Comparison of ENCODE assay signal across 22 mouse cellular contexts in the genomic region with DNA sequence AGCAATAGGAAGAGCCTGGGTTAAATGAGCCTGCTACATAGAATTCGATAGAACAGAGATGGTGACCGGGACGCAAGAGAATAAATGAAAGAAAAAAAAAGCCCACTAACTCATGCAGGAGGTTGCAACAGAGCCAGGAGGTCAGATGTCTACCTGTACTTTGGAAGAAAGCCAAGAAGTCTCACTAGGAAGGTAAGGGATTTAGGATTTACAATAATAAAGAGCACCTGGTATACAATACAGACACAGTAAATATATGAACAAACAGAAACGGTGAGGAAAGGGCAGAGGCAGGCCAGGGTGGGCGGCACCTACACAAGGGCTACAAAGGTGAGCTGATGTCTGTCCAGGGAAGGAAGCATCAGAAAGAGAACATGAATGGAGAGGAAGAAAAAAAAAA. TPM values are rescaled to one million over a fixed set of nuclear protein-coding genes. Genes with fewer than 3 reads are reported as not detected.
"Had no signal": no experiment of that assay in that cellular context is flagged by ENCODE, and none has a peak within 500 bp of the region (broad histone marks: within the 10 kb centered on the region; RNA-seq: fewer than 3 reads in every experiment).

No protein-coding gene starts in this region.

- ATAC-seq: midbrain, embryonic 13.5 days; midbrain, embryonic 15.5 days had no signal

- H3K9me3 ChIP-seq: liver, embryonic 15.5 days; lung, embryonic 15.5 days; megakaryocyte, embryonic 14.5 days; midbrain, embryonic 13.5 days; midbrain, embryonic 15.5 days; neural tube, embryonic 12.5 days; stomach, embryonic 15.5 days had no signal

- H3K4me1 ChIP-seq: liver, embryonic 15.5 days; lung, embryonic 15.5 days; megakaryocyte, embryonic 14.5 days; midbrain, embryonic 13.5 days; midbrain, embryonic 15.5 days; neural tube, embryonic 12.5 days; stomach, embryonic 15.5 days had no signal

- H3K27ac ChIP-seq: liver, embryonic 15.5 days; lung, embryonic 15.5 days; macrophage; midbrain, embryonic 15.5 days; neural tube, embryonic 12.5 days; stomach, embryonic 15.5 days; stomach, postnatal 0 days had no signal

- DNase-seq: lung, adult 2 months; lung, postnatal 10 days; lung, postnatal 36 days; right cerebral cortex, postnatal 14 days; thymus, adult 2 months; thymus, postnatal 25 days; thymus, postnatal 4 days had no signal

- H3K4me2 ChIP-seq: liver, embryonic 15.5 days; lung, embryonic 15.5 days; midbrain, embryonic 11.5 days; midbrain, embryonic 13.5 days; midbrain, embryonic 15.5 days; neural tube, embryonic 12.5 days; stomach, embryonic 15.5 days had no signal

- H3K9ac ChIP-seq: liver, embryonic 15.5 days; lung, embryonic 15.5 days; midbrain, embryonic 13.5 days; midbrain, embryonic 15.5 days; neural tube, embryonic 12.5 days; stomach, embryonic 15.5 days had no signal

- H3K36me3 ChIP-seq: liver, embryonic 15.5 days; lung, embryonic 15.5 days; midbrain, embryonic 13.5 days; midbrain, embryonic 15.5 days; neural tube, embryonic 12.5 days; stomach, embryonic 15.5 days had no signal

- H3K4me3 ChIP-seq: liver, embryonic 15.5 days; lung, embryonic 15.5 days; megakaryocyte, embryonic 14.5 days; midbrain, embryonic 13.5 days; midbrain, embryonic 15.5 days; neural tube, embryonic 12.5 days; stomach, embryonic 15.5 days had no signal

- H3K27me3 ChIP-seq: liver, embryonic 15.5 days; lung, embryonic 15.5 days; megakaryocyte, embryonic 14.5 days; midbrain, embryonic 13.5 days; midbrain, embryonic 15.5 days; neural tube, embryonic 12.5 days; stomach, embryonic 15.5 days had no signal

RNA-seq across cellular contexts. Expression of a gene that starts 14.9 kb away (rescaled TPM):
- polyA plus RNA-seq: liver, embryonic 15.5 days; lung, adult 2 months; lung, embryonic 15.5 days; macrophage; midbrain, embryonic 11.5 days; midbrain, embryonic 13.5 days; midbrain, embryonic 15.5 days; midbrain, postnatal 0 days; neural tube, embryonic 12.5 days; neural tube, embryonic 14.5 days; spleen, adult 2 months; stomach, embryonic 15.5 days; stomach, postnatal 0 days; testis, adult 2 months; thymus, adult 2 months; urinary bladder, adult 2 months had no signal

RNA-seq across cellular contexts. Expression of a gene that starts 34.0 kb away (rescaled TPM):
- polyA plus RNA-seq: lung, adult 2 months; lung, embryonic 15.5 days; macrophage; midbrain, embryonic 11.5 days; midbrain, embryonic 13.5 days; midbrain, embryonic 15.5 days; neural tube, embryonic 12.5 days; neural tube, embryonic 14.5 days; spleen, adult 2 months; stomach, postnatal 0 days; thymus, adult 2 months; urinary bladder, adult 2 months had no signal
